Mouse (Mus musculus) T-helper 2 cell (primary cell): ENCODE results near the gene Ccr6.

Experiments used
- in situ Hi-C: fragments of 300-600 bp; cut with MboI, MseI; formaldehyde crosslinking; loops from one replicate; pipeline ENCODE4 v1.15.1; 2025; ENCODE audit warnings: high pct_unique_total_duplicates

The Ccr6 gene

DNA sequence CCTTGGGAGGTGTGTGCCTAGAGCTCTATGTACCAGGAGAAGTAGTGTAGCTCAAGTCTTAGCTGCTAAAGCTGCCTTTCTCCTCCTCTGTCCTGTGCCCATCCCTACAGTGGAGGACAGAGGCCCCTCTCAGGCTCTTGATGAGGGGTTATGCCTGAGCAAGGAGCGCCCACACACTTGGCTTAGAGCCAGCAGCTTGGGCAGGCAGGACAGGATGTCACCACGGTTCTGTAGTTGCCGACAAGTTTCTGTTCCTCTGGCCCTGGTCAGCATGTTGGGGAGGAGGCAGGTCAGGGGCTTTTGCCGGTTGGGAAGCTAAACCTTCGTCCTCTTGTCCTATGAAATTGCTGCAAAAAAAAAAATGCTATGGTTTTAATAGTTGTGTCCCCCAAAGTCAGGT is 3.8 kb upstream of the Ccr6 start:
- in situ Hi-C loops = no loop called here

DNA sequence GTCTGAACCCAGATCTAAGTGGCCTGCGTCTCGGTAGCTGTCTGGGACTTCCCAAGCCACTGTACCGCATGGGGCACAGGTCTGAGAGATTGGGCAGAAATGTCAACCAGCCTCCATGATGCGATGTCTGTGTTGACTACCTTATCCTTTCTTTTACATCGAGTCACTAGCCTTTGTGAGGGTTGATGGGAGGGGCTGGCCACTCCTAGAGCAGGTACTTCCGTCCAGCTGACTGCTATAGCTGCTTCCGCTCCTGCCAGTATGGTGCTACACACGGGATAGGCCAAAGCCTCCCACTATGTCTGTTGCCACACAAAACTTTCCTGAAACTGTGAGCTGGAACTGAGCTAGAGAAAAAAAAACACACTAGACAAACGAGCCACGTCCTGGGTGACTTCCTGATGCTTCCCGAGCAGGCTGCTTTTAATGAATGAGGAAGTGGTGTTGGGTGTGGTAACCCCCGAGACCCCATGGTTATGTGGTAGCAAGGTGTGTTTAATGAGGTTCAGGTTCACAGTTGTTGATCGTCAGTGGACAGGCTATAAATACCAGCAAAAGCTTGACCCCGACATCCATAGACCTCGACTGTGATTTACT is 2.1 kb upstream of the Ccr6 start:
- in situ Hi-C loops = no loop called here

DNA sequence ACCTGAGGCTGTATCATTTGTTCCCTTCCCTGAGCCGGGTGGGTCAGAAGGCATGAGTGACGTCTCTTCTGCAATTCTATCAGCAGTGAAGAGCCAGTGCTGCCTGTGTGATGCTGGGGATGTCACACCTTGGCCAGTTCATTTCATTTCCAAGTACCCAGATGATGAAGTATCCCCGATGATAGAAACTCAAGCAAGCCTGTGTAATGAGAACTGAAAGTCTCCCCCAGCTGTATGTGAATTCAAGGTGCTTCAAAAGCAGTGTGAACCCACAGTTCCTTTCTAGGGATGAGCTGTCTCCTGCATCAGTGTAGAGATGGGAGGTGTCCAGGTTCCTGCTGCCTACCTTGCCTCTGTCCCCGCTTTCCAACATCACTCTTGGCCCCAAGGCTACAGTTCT is 1.3 kb upstream of the Ccr6 start:
- in situ Hi-C loops = no loop called here

DNA sequence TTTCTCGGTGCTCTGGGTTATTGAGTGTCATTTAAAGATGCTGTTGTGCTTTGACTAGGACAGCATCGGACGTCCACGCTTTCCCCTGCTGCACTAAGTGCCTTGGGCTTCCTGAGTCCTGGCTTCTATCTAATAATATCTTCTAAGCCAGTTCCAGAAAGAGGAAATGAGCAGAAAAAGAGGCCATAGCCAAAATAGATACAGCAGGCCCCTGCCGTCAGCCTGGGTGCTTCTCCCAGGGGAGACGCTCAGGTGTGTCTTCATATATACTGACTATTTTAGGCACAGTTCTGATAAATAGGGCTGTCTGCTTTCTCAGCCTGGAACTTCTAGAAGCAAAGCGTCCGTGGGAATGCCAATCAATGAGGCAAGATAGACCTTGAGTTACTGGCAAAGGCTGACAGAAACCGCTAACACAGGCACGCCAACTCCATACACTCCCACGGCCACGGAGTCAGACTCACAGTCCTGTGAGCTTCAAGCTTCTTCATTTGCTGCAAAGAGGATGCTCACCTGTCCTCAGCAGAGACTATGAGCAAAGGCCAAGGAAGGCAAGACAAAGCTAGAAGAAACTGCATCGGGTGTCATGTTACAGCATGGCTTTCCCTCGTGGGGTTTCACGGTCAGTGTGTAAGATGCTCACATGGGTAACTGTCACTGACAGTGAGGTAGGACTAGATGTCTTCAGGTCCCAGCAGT is 2.3 kb downstream of the Ccr6 start:
- in situ Hi-C loops = no loop called here

DNA sequence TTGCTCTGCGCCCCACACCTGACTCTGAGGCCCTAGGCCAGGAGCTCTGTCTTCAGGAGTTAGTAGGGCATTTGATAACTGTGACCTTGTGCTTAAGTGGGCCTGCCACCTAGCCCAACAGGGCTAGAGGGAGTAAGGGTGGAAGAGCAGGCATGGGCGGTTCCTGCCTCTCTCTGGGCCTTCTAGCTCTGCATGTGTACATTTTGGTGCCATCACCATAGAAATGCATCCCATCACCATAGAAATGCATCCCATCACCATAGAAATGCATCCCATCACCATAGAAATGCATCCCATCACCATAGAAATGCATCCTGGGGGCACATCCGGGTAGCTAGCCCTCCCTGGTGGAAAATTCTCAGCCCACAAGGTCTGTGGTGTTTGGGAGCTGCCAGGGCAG is 3.7 kb downstream of the Ccr6 start:
- in situ Hi-C loops = no loop called here

DNA sequence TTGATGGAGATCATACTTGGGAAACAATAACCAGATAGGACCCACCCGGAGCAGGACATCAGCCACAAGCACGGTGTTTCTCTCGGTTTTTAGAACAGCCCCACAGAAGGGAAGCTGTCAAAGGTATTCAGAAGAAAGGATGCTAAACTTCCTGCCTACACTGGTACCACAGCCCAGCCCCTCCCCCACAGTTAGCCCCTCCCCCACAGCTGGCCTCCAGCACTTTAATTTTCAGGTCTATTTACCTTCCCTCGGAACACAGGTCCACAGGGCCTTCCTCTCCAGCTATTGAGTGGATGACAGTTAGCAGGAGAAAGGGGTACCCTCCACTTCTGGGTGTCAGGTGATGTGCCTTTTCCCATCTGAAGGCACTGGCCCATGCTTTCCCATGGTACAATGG is 4.7 kb downstream of the Ccr6 start:
- in situ Hi-C loops = no loop called here

DNA sequence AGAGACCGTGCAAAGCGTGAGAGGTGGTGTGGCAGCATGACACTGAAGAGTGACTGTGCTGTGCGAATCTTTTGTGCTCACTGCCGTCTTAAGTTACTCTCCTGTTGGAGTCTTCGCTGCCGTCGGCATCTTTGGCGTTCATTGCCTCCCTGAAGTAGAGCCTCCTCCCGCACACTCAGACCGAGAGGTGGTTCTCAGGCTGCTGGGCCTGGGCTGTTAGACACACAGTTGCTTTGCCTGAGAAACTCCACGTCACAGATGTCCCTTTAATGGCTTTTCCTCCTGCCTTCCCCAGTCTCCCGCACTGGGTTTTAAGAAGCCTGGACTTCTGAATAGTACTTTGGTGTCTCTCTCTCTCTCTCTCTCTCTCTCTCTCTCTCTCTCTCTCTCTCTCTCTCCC is 5.8 kb downstream of the Ccr6 start:
- in situ Hi-C loops = no loop called here

DNA sequence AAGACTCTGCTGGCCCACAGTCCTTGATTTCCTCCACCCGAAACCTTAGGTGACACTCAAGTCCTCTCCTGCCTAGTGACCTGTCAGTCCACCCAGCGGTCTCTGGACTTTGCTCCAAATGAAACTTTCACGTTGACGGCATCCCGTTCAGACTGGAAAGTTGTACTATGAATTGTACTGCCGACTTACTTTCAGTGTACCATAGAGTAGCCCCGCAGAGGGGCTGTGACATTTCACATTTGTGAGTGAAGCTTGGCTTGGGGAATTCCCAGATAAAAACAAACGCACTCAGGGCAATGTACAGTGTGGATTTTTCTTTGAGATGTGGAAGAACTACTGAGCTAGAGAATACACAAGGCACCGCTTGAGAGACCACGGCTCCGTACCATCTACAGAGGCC is 6.3 kb downstream of the Ccr6 start:
- in situ Hi-C loops = no loop called here

DNA sequence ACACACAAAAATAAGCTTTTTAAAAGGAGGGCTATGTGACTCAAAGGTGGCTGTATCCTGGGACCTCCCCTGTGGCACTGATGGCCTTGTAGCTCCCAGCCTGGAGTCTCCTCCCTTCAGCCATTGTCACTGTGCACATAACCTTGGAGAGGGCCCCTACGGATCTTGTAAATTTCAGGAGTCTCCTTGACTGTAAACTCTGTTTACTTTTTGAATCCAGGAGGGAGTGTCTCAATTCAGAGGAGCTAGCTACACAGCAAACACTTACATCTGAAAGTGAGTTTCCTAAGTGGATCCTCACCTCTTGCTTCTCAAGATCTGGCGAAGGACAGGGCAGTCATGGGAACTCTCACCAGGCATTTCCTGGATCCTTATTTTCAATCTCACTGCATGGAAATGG is 8.3 kb downstream of the Ccr6 start:
- in situ Hi-C loops = no loop called here

DNA sequence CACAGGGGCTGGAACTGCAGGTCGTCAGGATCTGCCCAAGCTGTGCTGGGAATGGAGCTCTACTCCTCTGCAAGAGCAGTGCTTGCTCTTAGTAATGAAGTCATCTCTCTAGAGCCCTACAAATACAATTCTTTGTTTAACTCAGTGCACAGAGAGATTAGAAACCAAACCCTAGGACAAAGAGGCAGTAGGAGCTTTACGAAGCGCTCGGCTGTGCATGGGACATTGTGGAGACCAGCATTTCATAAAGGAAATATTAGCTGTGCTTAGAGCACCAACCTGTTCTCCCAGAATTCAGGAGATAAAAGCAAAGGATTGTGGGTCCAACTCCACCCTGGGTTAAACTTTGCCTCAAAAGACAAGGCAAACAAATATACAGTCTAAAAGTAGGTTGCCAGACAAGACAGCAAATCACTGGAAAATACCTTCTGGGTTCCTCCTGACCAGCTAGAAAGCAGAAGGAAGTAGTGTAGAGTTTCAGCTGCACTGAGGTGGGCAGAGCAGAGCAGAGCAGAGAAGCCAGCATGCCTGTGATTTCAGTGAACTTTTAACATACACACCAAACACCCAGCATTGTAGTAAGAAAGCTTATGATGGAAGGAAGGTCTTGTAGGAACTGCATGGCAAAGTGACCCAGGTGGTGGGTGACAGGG is 10.4 kb downstream of the Ccr6 start:
- in situ Hi-C loops = no loop called here

DNA sequence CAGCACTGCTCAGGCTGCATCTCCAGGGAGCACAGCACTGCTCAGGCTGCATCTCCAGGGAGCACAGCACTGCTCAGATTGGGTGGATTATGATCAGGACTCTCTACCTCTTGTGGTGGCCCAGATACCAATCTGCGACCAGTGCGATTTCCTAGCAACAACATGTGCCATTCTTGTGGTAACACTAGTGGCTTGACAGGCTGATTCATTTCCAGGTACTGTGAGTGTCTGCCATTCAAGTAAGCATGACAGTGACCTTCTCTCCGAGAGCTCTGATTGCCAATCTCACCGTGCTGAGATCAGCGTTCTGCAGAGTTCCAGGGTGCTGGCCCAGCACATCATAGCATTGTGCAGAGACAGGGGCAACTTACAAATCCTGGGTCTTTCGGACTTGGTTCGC is 15.9 kb downstream of the Ccr6 start:
- in situ Hi-C loops = no loop called here

DNA sequence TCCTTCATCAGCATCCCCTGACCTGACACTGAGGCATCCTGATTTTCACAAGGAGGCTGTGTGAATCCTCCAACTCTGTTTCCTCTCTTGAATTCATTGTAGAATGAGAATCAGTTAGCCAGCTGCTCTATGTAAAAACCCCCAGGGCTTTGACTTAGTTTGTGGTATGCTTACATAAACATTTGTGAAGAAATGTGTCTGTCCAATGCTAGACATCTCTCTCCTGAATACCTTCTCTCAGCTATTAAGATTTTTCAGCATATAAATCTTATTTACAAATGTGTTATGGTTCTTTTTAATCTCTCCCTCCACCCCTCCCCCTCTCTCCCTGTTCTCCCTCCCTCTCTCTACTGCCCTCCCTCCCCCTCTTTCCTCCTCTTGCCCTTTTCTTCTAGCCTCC is 18.4 kb downstream of the Ccr6 start:
- in situ Hi-C loops = no loop called here

DNA sequence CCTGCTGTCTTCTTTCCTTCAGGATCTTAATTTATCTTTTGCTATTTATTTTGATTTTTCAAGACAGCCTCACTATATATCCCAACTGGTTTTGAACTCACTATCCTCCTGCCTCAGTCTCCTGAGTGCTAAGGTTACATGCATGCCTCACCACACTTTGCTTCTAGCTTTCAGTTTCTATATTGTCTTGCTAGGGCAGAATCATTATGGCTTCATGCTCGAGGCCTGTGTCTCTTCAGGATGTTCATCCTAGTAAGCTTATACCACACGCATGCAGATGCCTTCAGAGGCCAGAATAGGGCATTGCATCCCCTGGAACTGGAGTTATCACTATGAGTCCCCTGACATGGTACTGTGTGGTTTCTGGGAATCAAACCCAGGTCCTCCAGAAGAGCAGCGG is 19.1 kb downstream of the Ccr6 start:
- in situ Hi-C loops = no loop called here

DNA sequence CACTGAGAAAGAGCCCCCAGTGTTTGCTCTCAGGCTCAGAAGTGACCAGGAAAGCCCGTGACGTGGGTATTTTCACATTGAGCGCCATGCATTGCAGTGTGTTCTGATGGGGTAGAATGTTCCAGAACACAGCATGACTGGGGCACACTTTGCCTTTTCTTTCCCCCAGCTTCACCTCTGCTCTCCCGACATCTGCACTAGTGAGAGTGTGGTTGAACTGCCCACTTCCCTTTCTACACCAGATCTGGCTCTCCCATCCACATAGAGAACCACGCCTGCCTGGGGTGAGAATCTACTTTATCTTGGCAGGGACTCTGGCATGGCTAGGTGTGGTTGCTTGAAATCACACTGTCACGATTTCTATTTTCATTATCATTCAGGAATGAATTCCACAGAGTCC is 19.7 kb downstream of the Ccr6 start:
- in situ Hi-C loops = no loop called here

DNA sequence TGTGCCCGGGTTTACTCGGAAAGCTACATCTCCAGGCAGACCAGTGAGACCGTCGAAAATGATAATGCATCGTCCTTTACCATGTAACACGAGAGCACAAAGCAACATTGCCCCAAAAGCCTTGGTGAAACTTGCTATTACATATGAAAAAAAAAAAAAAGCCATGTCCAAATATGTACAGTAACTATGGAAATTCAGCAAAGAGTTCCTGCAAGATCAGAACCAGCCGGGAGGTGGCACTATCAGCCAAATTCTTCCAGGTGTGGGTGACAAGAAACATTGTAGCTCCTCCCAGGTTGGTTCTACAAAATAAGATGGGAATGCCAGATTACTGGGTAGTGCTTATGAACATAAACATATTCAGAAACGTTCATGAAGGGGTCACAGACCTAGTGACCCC is 21.1 kb downstream of the Ccr6 start:
- in situ Hi-C loops = no loop called here

DNA sequence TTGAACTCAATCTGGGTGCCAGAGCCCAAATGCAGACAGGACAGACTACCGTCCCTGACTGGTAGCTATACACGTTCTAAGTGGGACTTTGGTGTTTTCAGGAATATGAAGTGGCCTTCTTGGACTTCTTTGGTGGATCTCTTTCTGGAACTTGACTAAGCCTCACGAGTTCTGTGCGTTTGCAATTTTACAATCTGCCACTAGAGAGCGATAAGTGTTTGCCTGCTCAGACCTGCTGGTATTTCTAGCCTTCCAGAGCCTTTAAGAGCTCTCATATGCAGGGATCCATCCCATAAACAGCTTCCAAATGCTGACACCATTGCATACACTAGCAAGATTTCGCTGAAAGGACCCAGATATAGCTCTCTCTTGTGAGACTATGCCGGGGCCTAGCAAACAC is 28.8 kb downstream of the Ccr6 start:
- in situ Hi-C loops = loop anchor here (10.0 kb wide), 1 partner anchor 120 kb away; no protein-coding TSS in a partner anchor

DNA sequence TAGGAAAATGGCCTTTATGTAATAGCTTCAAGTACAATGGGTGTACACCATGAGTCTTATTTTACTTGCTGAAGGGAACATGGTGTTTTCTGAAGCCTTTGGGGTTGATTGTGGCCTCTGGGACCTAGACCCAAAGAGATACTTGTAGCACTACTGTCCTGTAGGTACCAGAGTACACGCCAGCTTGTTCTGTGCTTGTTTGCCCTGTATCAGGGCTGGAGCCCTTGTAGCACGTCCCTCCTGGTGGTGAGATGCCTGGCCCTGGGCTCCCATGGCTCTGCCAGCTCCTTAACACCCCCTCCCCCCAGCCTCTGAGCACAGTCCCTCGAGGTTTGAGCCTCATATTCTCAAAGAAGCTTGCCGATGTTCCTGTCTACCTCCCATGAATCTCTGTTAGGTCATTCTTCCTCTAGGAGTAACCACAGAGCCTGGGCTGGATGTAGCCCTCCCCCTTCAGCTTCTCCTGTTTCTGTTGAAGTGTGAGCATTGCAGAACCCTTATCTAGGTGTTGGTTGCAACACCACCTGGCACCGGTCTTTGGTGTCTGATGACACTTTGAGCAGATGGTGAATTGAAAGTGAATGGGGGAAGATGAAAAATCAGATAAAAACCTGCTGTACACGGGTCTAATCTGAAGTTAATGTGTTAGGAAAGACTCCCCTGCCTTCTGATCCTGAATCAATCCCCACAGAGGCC is 36.4 kb downstream of the Ccr6 start:
- in situ Hi-C loops = no loop called here

DNA sequence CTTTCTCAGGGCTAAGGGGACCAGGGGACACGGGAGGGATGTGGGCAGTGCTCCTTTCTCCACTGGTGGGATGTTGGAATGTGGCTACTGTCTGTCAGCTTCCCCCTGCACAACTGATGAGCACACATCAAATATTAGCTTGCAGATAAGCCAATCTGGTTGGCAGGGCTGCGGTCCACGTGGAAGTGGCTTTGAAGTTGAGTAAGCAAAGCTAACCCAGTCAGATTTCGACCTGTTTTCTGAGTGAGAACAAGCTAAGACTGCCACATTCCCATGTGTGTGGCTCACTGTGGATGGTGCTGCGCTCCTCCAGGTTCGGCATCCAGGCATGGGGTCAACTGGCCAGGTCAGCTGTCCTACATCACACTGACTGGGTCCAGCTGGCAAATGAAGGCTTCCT is 37.1 kb downstream of the Ccr6 start:
- in situ Hi-C loops = no loop called here

DNA sequence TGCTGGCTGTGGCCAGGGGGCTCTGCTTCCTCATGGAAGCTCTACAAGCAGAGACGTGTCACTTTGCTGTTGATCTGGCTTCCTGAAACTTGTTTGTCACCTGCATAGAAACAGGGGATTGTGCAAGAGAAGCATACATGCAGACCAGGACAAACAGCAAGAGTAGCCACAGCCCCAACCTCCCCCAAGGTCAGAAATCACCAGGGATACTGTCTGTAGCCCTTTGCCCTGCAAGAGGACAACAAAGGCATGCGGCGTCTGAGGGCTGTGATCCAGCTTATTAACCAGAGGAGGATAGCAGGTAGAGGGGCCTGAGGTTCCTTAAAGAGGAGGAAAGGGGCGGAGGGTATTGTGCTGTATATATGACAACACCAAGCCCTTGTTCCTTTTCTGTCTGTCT is 40.2 kb downstream of the Ccr6 start:
- in situ Hi-C loops = no loop called here

DNA sequence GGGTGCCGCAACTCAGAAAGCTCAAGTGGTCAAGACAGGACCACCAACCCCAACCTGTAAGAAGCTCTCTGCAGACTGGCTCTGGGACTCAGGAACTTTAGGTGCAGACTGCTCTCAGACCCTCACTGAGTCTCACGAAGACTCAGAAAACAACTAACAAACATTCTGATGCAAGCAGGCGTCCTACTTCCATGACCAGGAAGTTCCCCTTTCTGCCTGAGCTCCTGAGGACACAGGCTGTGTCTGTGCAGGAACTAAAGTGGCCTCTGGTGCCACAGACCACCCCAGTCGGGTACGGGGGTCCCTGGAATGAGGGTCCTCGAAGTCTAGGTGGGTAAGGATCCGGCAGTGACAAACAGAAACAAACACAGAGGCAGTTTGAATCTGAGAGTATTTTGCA is 40.8 kb downstream of the Ccr6 start:
- in situ Hi-C loops = no loop called here

DNA sequence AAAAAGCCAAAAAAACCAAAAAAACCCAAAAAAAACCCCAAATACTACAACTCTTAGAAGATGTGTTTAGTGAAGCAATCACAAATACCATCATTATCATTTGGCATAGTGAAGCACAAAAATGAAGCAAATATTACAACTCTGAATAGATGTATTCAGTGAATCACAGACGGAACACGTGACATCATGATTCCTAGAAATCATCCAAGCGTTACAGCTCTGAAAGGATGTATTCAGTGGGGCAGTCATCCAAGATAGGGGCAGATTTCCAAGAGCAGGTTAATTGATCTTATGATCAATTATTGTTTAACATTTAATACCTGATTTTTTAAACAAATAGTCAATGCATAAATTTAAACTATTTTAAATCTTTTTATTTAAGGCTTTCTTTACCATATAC is 41.4 kb downstream of the Ccr6 start:
- in situ Hi-C loops = no loop called here

DNA sequence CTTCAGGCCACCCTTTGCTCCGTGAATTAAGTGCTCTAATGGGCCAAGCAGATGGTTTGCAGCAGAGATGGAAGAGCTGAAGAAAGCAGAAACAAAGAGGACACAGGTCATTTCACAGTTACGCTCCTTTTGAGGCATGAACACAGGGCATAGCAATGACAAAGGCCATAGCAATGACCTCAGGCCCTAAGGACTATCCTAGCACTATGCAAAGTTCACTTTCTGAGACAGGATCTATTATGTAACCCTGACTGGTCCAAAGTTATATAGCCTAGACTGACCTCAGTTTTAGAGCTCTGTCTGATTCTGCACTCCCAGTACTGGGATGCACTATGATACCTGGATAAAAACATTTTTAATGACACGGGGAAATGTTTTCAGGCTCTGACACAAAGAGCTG is 42.5 kb downstream of the Ccr6 start:
- in situ Hi-C loops = no loop called here
